Mouse (Mus musculus): Measurements from ENCODE around the gene Vps33b.

DNA sequence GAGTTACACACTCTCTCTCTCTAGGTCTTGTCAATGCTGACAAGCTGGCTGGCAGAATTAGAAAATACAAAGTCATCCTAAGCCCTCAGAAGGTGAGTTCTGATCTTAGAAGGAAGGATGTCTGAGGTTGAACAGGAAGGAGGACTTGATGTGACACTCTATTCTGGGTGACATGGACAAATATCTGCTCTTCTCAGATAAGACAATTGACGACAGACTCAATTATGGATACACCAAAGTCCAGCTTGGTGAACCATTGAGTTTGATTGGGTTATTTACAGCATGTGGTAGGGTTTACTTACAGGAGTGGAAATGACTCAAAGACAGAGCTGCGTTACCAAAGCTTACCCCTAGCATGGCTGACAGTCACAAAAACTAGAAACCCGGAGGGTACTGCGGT is 6.9 kb downstream of the Vps33b start:
- TF ChIP-seq POLR2A (IDR thresholded peaks at IDR 0.05; ENCODE audit: low read depth, low read length) (no peak), CTCF (IDR thresholded peaks at IDR 0.05; ENCODE audit: extremely low read depth, insufficient read depth, insufficient read length, insufficient replicate concordance) (no peak)

Data from spleen, adult 2 months (tissue).